21 mouse cellular contexts compared by ENCODE assay signal in the genomic region with DNA sequence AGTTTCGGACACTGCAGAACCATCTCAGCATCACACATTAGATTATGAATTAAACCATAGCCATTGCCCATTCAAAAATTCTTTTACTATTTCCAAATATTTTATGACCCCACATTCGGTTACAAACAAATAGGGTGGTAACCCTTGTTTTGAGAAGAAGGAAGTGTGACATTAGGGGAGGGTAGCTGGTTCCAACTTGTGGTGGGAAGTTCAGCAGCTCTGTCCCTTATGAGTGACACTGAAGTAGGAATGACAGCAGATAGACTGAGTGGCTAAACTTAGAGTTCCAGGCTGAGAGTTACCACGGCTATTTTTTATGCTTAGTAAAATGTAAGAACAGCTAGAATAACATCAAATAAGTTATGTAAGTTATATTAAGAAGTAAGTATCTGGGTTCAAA.
A peak's percentile ranks its signal among the peaks of the same experiment; 100 is the strongest.
DNase-seq lines count a peak whose midpoint lies in the region; ATAC-seq lines count a peak whose summit lies in the region.
"Had no signal": no experiment of that assay in that cellular context is flagged by ENCODE, and none has a peak within 500 bp of the region (broad histone marks: within the 10 kb centered on the region; RNA-seq: fewer than 3 reads in every experiment).

No protein-coding gene starts in this region.

- H3K4me3 ChIP-seq in hindbrain, embryonic 16.5 days (ENCODE audit: low read length): no peak overlapping the region

- H3K27me3 ChIP-seq in hindbrain, embryonic 16.5 days (replicated peaks; ENCODE audit: control insufficient read depth, insufficient read depth, low read length): no peaks in the 10 kb centered on the region
- H3K27me3 ChIP-seq: CH12.LX, Patski had no signal

- no peaks in the 10 kb centered on the region for H3K36me3 ChIP-seq in hindbrain, embryonic 16.5 days (ENCODE audit: control insufficient read depth, insufficient read depth, low read length)
- H3K36me3 ChIP-seq: G1E had no signal

- ATAC-seq in common myeloid progenitor, adult 5-6 weeks (replicated peaks; ENCODE audit: low read depth, poor library complexity, severe bottlenecking): 0 out of 2 replicates have a peak, but pooled peaks have one; percentile 36
- peak; percentile 73 for ATAC-seq in granulocyte monocyte progenitor cell, adult 5-6 weeks (replicated peaks; ENCODE audit: poor library complexity, severe bottlenecking)
- ATAC-seq in megakaryocyte progenitor cell, adult 5-6 weeks (replicated peaks; ENCODE audit: poor library complexity): peak; percentile 50; the same call in 1 of the 2 replicates
- ATAC-seq in megakaryocyte-erythroid progenitor cell, adult 5-6 weeks (replicated peaks; ENCODE audit: low FRiP score, low TSS enrichment, poor library complexity, severe bottlenecking): no peak
- ATAC-seq in hindbrain, embryonic 16.5 days: no peak
- ATAC-seq: activated CD4-positive, CD25-positive, alpha-beta regulatory T cell, adult 4 months; CD4-positive, CD25-positive, alpha-beta regulatory T cell, adult 4 months; Patski had no signal

- WGBS in hindbrain, embryonic 16.5 days: 92% methylated on average over 3 of the region's 3 CpGs

- no peaks in the 10 kb centered on the region for H3K4me1 ChIP-seq in hindbrain, embryonic 16.5 days (ENCODE audit: control insufficient read depth, insufficient read depth, low read depth, low read length)

- H3K27ac ChIP-seq in hindbrain, embryonic 16.5 days (ENCODE audit: low read depth, low read length): no peak overlapping the region

- no peak overlapping the region for H3K9ac ChIP-seq in hindbrain, embryonic 16.5 days (ENCODE audit: low read depth, low read length)

- H3K4me2 ChIP-seq in hindbrain, embryonic 16.5 days (ENCODE audit: low read length): no peak overlapping the region

- no peaks in the 10 kb centered on the region for H3K9me3 ChIP-seq in hindbrain, embryonic 16.5 days (ENCODE audit: control insufficient read depth, low read length)

- no peak for DNase-seq in lung, postnatal 4 days
- DNase-seq: adrenal gland, adult 2 months; adrenal gland, adult 8-10 months; adrenal gland, postnatal 10 days; adrenal gland, postnatal 14 days; adrenal gland, postnatal 25 days; adrenal gland, postnatal 36 days; B cell, adult 2 months; cerebellum, adult 11 months; cerebellum, adult 11-12 months; cerebellum, adult 18-20 months had no signal

Comparison
In these comparisons a context has a peak if more than half of its experiments do, and no peak if none do; other contexts are left out.
1. ATAC-seq: peak in common myeloid progenitor, adult 5-6 weeks (single experiment), granulocyte monocyte progenitor cell, adult 5-6 weeks (single experiment) and megakaryocyte progenitor cell, adult 5-6 weeks (single experiment); none in megakaryocyte-erythroid progenitor cell, adult 5-6 weeks (single experiment) and hindbrain, embryonic 16.5 days (single experiment).